Mouse (Mus musculus) testis, adult 2 months (tissue): ENCODE results near the gene Mtus2.

ENCODE experiments used
- CTCF ChIP-seq: fragments of 200-500 bp; IDR thresholded peaks from 2 replicates; pipeline ENCODE4 v1.5.1; 2012; ENCODE audit warnings: low read depth, mild to moderate bottlenecking, inconsistent platforms, low read length, moderate library complexity; ENCODE audit not compliant: control insufficient read depth, insufficient read depth, insufficient replicate concordance
- POLR2A ChIP-seq: fragments of 200-500 bp; IDR thresholded peaks from 2 replicates; pipeline ENCODE4 v1.6.1; 2012; ENCODE audit warnings: low read depth, mild to moderate bottlenecking, inconsistent platforms, low read length, moderate library complexity; ENCODE audit not compliant: control insufficient read depth

GRCm38 (mm10) chr5:148152600-148153402 is 195.7 kb downstream of the Mtus2 start:
- TF ChIP-seq POLR2A (no peak), CTCF (no peak)
